Mouse (Mus musculus) c-Kit-positive CD71-positive TER-119-negative erythroid progenitor cells, embryonic 14.5 days (primary cell): Measurements from ENCODE around the gene Adar.
"Not testable (repeated sequence)": the region's sequence is repeated elsewhere in the genome, so short reads cannot be mapped to it uniquely, and the experiment has no call there.

Experiments used
- DNase-seq: peaks from one replicate; pipeline ENCODE4 v3.0.0-alpha.2; 2013; ENCODE audit warnings: low read depth

Adar gene

DNA sequence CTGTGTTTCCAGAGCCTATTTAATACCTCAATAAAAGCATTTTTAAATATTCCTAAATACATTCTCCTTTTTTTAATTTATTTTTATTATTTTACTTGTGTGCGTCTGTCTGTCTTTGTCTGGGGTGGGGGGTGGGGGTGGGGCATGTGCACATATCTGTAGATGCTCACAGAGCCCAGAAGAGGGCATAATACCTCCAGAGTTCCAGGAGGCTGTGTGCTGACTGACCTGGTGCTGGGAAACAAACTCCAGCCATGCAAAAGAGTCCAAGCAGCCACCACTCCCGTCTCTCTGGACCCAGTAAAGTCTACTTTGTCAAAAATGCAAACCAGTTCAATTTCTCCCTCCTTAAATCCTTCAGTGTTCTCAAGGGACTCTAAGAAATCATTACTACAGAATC lies 79.8 kb downstream of the Adar start:
- no peak for DNase-seq

DNA sequence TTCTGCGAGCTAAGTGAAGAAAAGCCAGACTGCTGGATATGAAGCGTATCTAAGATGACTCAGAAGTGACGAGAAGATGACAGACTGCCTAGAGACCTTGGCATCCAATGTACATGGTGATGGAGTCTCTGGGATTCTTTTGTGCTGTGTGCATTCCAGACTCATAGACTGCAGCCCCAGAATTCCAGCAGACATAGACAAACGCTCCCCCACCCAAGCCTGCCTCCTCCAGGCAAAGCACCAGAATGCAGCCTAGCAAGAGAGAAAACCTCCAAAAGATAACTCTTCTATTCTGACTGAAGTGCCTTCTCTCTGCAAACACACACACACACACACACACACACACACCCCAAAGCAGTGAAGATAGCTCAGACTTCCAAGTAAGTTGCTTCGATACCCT lies 80.9 kb downstream of the Adar start:
- DNase-seq: no peak

DNA sequence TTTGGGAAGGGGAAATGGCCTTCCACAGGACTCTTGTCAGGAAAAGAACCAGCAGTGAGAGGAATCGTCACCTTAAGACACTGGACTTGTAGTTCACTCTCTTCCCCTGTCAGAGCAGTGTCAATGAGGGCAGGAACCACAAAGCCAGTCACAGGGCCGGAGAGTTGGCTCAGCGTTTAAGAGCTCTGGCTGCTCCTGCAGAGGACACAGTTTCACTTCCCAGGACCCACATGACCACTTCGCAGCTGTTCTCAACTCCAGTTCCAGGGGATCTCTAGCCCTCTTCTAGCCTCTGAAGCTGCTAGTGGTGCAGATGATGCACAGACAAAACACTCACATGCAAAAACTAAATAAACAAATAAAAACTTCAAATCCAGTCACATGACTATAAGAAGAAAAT lies 81.5 kb downstream of the Adar start:
- no peak for DNase-seq

DNA sequence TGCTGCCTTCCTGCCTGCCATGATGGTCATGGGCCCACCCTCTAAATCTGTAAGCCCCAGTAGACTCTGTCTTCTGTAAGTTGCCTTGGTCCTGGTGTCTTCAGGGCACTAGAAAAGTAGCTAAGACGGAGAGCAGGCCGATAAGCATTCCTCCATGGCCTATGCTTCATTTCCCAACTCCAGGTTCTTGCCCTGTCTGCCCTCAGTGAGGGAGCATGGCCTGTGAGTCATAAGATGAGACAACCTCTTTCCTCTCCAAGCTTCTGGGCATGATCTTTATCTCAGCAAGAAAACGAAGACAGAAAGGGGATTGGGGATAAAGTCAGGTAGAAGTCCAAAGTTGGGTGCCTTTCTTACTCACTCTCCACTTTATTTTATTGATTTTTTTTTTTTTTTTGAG lies 83.7 kb downstream of the Adar start:
- DNase-seq: no peak

DNA sequence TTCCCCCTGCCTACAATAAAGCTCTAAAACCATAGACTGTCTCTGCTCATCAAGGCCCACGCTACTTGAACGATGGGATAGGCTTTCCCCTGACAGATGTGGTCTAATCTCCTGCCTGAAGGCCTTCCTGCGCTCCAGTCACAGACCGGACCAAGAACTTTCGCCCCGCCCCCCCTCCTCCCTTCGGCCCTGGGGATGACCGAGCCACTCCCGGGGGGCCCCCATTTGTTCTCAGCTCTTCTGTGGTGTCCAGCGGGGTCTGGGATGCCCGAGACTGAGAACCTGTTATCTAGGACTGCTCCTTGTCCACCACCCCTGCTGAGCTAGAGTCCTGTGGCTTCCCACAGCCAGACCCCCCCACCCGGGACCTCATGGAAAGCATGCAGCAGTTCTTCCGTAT lies 84.7 kb downstream of the Adar start:
- DNase-seq: no peak

DNA sequence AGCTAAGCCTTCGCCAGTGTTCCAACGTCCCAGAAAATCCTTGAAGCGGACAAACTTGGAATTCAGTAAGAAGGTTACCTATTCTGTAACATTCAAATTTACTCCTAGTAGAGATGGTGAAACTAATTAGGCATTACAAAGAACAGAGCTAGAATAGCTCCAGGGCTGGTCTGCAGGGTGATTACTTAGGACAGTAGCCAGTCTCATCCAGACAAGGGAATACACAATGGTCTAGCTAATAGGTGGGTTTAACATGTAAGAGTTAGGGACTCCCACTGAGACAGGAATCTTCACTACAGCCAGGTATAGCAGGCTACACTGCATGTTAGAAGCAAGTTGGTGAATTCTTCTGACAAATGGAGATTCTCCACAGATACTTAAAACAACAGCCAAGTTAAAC lies 85.3 kb downstream of the Adar start:
- not testable (repeated sequence) for DNase-seq

DNA sequence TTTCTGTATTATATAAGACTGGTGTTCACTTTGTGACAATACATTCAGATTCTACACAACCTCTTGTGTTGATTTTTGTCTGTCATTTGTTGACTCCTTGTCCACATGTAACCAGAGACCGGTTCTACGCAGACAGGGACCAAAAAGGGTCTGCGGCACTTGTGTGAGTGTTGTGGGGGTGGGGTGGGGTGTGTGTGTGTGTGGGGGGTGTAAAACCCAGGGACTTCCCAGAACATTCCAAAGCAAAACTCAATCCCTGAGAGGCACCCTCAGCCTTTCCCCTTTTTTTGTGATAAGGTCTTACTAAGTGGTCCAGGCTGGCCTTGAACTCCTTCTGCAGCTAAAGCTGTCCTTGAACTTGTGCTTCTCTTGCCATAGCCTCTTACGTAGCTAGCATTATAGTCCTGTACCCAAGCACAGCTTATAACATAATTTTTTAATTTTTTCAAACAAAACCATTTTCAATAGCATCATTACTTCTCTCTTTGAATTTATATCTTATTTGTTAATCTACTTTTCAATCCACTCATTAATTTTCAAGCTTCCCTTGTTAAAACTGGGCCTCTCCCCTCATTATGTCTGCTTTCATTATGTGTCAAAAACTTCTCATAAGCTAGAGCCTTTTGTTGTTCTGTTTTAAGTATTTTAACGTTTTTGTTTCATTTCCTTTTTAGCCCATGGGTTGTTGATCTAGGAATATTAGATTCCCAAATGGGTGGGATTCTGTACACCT lies 86.1 kb downstream of the Adar start:
- no peak for DNase-seq

DNA sequence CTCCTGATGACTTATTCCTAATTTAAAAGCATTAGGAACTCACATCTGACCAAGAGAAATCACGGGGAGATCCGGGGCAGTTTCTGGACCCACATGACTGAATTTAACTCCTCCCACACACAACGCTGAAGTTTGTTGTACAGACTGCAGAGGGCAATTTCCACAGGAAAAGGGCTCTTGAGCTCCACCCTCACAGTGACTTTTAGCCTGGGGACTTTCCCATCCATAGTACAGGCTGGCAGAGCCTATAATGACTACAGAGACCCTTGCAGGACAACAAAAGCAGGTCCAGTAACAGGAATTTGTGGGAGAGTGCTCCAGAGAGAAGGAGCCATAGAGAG lies 86.7 kb downstream of the Adar start:
- DNase-seq: no peak

DNA sequence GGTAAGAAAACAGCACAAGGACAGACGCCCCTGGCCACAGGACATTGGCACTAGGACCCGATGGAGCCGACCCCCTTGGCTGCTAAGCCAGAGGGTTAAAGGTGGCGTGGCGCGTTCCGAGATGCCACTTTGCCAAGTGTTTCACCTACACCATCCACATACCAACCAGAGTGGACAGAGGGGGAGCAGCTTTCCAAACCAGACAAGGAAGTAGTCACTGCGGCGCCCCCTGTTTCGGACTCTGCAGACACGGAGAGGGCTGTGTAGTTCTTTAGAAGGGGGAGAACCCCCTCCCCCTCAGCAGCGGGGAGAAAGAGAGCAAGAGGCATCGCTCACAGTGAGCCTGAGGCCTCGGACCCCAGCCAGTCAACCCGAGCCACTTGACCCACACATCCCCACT lies 88.1 kb downstream of the Adar start:
- DNase-seq: no peak
